Mouse (Mus musculus): ENCODE measurements around the gene Ssc4d. TPM values are rescaled to one million over a fixed set of nuclear protein-coding genes. Genes with fewer than 3 reads are reported as not detected.

The Ssc4d gene
- polyA plus RNA-seq, 1 experiment from 2014 or later, result 5.2 TPM

GRCm38 (mm10) chr5:135931526-135931925 lies 42.8 kb downstream of the Ssc4d start:
- no peaks in the 10 kb centered on the region for H3K27me3 ChIP-seq (ENCODE audit: insufficient read depth, poor library complexity, severe bottlenecking)
- H3K36me3 ChIP-seq, result peaks cover 56% of the 10 kb centered on the region
- H3K9me3 ChIP-seq, result no peaks in the 10 kb centered on the region
- H3K27ac ChIP-seq, result no peak overlapping the region
- no peak overlapping the region; the same call in 1 of the 2 replicates for H3K4me3 ChIP-seq
- H3K4me1 ChIP-seq, result peaks cover 21% of the 10 kb centered on the region
- WGBS, result 89% methylated on average over 9 of the region's 9 CpGs
- no peak for DNase-seq (ENCODE audit: low spot score)

GRCm38 (mm10) chr5:135929685-135930424 lies 44.5 kb downstream of the Ssc4d start:
- Histone ChIP-seq H3K27me3 (ENCODE audit: insufficient read depth, poor library complexity, severe bottlenecking) (no peaks in the 10 kb centered on the region), H3K27ac (no peak overlapping the region), H3K9me3 (no peaks in the 10 kb centered on the region), H3K4me1 (peaks cover 16% of the 10 kb centered on the region; the same call in 1 of the 2 replicates), H3K36me3 (peaks cover 73% of the 10 kb centered on the region), H3K4me3 (no peak overlapping the region)
- WGBS, result 73% methylated on average over 6 of the region's 6 CpGs
- DNase-seq (ENCODE audit: low spot score), result no peak

DNA sequence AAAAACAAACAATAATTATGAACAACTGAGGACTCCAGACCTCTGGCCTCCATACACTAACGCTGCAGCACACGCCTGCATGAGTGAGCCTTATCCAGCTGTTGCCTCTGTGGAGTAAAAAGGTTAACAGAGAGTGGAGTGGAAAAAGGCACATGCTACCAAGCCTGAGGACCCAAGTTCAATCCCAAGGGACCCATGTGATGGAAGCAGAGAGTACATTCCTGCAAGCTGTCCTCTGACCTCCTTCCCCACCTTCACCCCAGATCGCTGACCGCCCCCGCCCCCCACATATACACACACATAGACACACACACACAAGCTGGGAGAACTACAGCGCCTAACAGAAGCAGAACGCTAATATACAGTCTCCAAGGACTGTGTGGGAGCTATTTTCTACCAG lies 50.4 kb downstream of the Ssc4d start:
- H3K4me1 ChIP-seq, result no peaks in the 10 kb centered on the region
- no peak overlapping the region for H3K4me3 ChIP-seq
- 95% methylated on average over 7 of the region's 7 CpGs for WGBS
- H3K27ac ChIP-seq, result no peak overlapping the region
- H3K9me3 ChIP-seq, result no peaks in the 10 kb centered on the region
- DNase-seq (ENCODE audit: low spot score), result no peak
- H3K27me3 ChIP-seq (ENCODE audit: insufficient read depth, poor library complexity, severe bottlenecking), result no peaks in the 10 kb centered on the region
- peaks cover 95% of the 10 kb centered on the region for H3K36me3 ChIP-seq

GRCm38 (mm10) chr5:135919902-135920301 lies 54.4 kb downstream of the Ssc4d start:
- Histone ChIP-seq H3K36me3 (peaks cover 92% of the 10 kb centered on the region), H3K27ac (no peak overlapping the region), H3K27me3 (ENCODE audit: insufficient read depth, poor library complexity, severe bottlenecking) (no peaks in the 10 kb centered on the region), H3K4me3 (no peak overlapping the region), H3K9me3 (no peaks in the 10 kb centered on the region), H3K4me1 (peaks cover 15% of the 10 kb centered on the region)
- WGBS, result 93% methylated on average over 3 of the region's 3 CpGs
- DNase-seq (ENCODE audit: low spot score), result no peak

GRCm38 (mm10) chr5:135918593-135918992 lies 55.7 kb downstream of the Ssc4d start:
- no peak overlapping the region for H3K27ac ChIP-seq
- H3K4me3 ChIP-seq, result no peak overlapping the region
- 91% methylated on average over 5 of the region's 5 CpGs for WGBS
- H3K27me3 ChIP-seq (ENCODE audit: insufficient read depth, poor library complexity, severe bottlenecking), result no peaks in the 10 kb centered on the region
- H3K4me1 ChIP-seq, result peaks cover 28% of the 10 kb centered on the region
- peaks cover 88% of the 10 kb centered on the region for H3K36me3 ChIP-seq
- no peaks in the 10 kb centered on the region for H3K9me3 ChIP-seq
- DNase-seq (ENCODE audit: low spot score), result no peak

GRCm38 (mm10) chr5:135918059-135918437 lies 56.3 kb downstream of the Ssc4d start:
- Histone ChIP-seq H3K4me1 (peaks cover 33% of the 10 kb centered on the region), H3K4me3 (no peak overlapping the region), H3K36me3 (peaks cover 88% of the 10 kb centered on the region), H3K27ac (no peak overlapping the region), H3K27me3 (ENCODE audit: insufficient read depth, poor library complexity, severe bottlenecking) (no peaks in the 10 kb centered on the region), H3K9me3 (no peaks in the 10 kb centered on the region)
- DNase-seq (ENCODE audit: low spot score), result no peak
- 93% methylated on average over 5 of the region's 5 CpGs for WGBS

DNA sequence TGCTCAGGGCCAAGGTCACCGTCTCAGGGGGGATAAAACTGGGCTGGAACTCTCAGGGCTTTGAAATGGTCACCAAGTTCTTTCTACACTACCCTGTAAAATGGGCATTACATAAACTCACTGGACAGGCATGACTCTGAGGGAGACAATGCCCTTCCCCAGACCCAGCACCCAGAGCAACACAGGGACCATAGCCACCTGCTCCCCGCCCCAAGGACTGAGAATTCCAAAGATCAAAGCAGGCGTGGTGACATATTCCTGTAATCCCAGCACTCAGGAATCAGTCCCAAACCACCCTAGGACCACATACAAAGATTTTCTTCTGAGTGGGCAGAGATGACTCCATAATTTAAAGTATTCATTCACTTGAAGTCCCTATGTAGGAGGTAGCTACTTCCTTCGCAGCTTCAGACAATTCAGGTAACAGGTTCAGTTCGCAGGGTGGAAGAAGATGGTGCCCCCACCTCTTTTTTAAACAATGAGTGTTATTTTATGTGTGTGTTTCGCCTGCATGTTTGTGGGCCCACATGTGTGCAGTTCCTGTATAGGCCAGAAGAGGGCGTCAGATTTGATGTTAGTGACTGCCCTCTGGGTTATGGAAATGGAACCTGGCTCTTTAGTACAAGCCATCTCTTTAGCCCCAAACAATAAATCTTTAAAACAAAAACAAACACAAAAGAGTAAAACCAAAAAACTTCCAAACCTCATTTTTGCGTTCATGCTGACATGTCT lies 56.8 kb downstream of the Ssc4d start:
- Histone ChIP-seq H3K4me1 (peaks cover 37% of the 10 kb centered on the region), H3K36me3 (peaks cover 87% of the 10 kb centered on the region), H3K27ac (no peak overlapping the region), H3K4me3 (no peak overlapping the region), H3K27me3 (ENCODE audit: insufficient read depth, poor library complexity, severe bottlenecking) (no peaks in the 10 kb centered on the region), H3K9me3 (no peaks in the 10 kb centered on the region)
- DNase-seq (ENCODE audit: low spot score), result no peak
- WGBS, result 89% methylated on average over 8 of the region's 8 CpGs

GRCm38 (mm10) chr5:135916601-135917000 lies 57.7 kb downstream of the Ssc4d start:
- Histone ChIP-seq H3K4me3 (no peak overlapping the region), H3K4me1 (peaks cover 37% of the 10 kb centered on the region), H3K27ac (no peak overlapping the region), H3K36me3 (peaks cover 87% of the 10 kb centered on the region), H3K27me3 (ENCODE audit: insufficient read depth, poor library complexity, severe bottlenecking) (no peaks in the 10 kb centered on the region), H3K9me3 (no peaks in the 10 kb centered on the region)
- WGBS, result 88% methylated on average over 3 of the region's 3 CpGs
- DNase-seq (ENCODE audit: low spot score), result no peak

- peaks cover 87% of the 10 kb centered on the region for H3K36me3 ChIP-seq
- H3K9me3 ChIP-seq, result no peaks in the 10 kb centered on the region
- H3K27ac ChIP-seq, result no peak overlapping the region
- no peaks in the 10 kb centered on the region for H3K27me3 ChIP-seq (ENCODE audit: insufficient read depth, poor library complexity, severe bottlenecking)
- DNase-seq (ENCODE audit: low spot score), result no peak
- WGBS, result 79% methylated on average over 6 of the region's 6 CpGs
- H3K4me3 ChIP-seq, result no peak overlapping the region
- H3K4me1 ChIP-seq, result peaks cover 37% of the 10 kb centered on the region
Measured at GRCm38 (mm10) chr5:135916051-135916565, 58.2 kb downstream of the Ssc4d start.

DNA sequence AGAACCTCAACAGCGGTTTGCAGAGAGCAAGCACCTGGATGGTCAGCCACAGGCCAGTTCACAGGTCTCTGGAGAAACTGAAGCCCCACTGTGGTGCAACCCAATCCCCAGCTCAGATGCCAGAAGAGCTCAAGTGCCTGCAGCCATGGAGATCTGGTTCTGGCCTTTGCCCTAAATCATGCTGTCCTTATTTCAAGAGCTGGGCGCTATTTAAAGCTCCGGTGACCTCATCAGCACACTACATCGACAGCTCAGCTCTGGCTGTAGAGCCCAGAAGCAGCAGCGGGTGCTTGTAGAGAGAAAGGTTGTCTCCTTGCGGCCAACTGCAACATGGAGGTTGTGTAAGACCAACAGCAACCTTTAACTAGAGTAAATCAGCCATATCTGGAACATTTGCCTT lies 60.2 kb downstream of the Ssc4d start:
- H3K4me1 ChIP-seq, result peaks cover 45% of the 10 kb centered on the region
- H3K9me3 ChIP-seq, result no peaks in the 10 kb centered on the region
- H3K27me3 ChIP-seq (ENCODE audit: insufficient read depth, poor library complexity, severe bottlenecking), result no peaks in the 10 kb centered on the region
- peak overlapping the region; percentile 69 for H3K27ac ChIP-seq
- peaks cover 88% of the 10 kb centered on the region for H3K36me3 ChIP-seq
- DNase-seq (ENCODE audit: low spot score), result peak; percentile 90
- H3K4me3 ChIP-seq, result peak overlapping the region; percentile 37
- WGBS, result 37% methylated on average over 6 of the region's 6 CpGs

- Histone ChIP-seq H3K27me3 (ENCODE audit: insufficient read depth, poor library complexity, severe bottlenecking) (no peaks in the 10 kb centered on the region), H3K9me3 (no peaks in the 10 kb centered on the region), H3K4me3 (no peak overlapping the region), H3K27ac (peak overlapping the region; percentile 69; the same call in 1 of the 2 replicates), H3K4me1 (peaks cover 49% of the 10 kb centered on the region), H3K36me3 (peaks cover 84% of the 10 kb centered on the region)
- no peak for DNase-seq (ENCODE audit: low spot score)
- 68% methylated on average over 5 of the region's 5 CpGs for WGBS
Measured at GRCm38 (mm10) chr5:135913201-135913600, 61.1 kb downstream of the Ssc4d start.

DNA sequence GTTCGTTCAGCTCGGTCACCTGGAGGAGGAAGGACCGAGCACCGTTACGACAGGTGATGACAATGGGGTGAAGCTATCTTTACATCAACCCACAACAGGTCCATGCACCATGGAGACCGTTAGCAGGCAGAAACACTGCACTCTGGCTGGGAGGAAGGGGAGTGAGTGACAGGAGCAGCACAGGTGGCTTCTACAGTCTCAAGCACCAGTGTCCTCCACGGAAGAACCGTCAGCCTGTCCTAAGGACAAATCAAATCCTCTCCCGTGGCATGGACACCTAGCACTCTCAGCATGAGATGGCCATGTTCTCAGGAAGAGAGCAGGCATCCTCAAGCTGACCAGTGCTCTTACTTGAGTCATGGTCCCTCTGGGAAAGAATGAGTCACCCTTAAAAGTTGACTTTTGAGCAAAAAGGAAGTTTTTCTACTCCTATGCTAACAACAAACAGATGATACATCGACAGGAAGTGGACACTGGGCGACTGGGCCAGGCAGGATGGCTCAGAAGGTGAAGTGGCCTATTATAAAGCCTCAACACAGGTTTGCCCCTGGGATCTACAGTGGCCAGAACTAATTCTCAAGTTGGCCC lies 62.6 kb downstream of the Ssc4d start:
- DNase-seq (ENCODE audit: low spot score), result no peak
- Histone ChIP-seq H3K4me1 (peaks cover 53% of the 10 kb centered on the region), H3K27ac (no peak overlapping the region), H3K27me3 (ENCODE audit: insufficient read depth, poor library complexity, severe bottlenecking) (no peaks in the 10 kb centered on the region), H3K36me3 (peaks cover 81% of the 10 kb centered on the region), H3K9me3 (no peaks in the 10 kb centered on the region), H3K4me3 (no peak overlapping the region)
- WGBS, result 83% methylated on average over 11 of the region's 11 CpGs

GRCm38 (mm10) chr5:135910813-135911212 lies 63.5 kb downstream of the Ssc4d start:
- no peak for DNase-seq (ENCODE audit: low spot score)
- Histone ChIP-seq H3K36me3 (peaks cover 76% of the 10 kb centered on the region), H3K27ac (no peak overlapping the region), H3K9me3 (no peaks in the 10 kb centered on the region), H3K4me3 (no peak overlapping the region), H3K4me1 (peaks cover 54% of the 10 kb centered on the region), H3K27me3 (ENCODE audit: insufficient read depth, poor library complexity, severe bottlenecking) (no peaks in the 10 kb centered on the region)
- WGBS, result 93% methylated on average over 25 of the region's 25 CpGs

Data from heart, embryonic 10.5 days (tissue).